Mouse (Mus musculus): ENCODE measurements around the gene Slc25a26. TPM values are rescaled to one million over a fixed set of nuclear protein-coding genes. Genes with fewer than 3 reads are reported as not detected.

Gene Slc25a26
- polyA plus RNA-seq, 1 experiment from 2014 or later = 13.2 TPM

Small RNA genes within 50 kb of the gene (microRNA-seq; reads per million reads assigned to microRNA genes)
- gene Mir7041 = not detected

Other genes with a start within 250 kb of the Slc25a26 start
- gene Magi1, start 216.4 kb upstream of the Slc25a26 start, polyA plus RNA-seq (2015; fragmentation: Nextera tagmentation; extraction: Ambion mirVana) = 6.7 and 7.5 TPM in 2 replicates
- gene Lrig1, start 199.8 kb downstream of the Slc25a26 start, polyA plus RNA-seq (2015; fragmentation: Nextera tagmentation; extraction: Ambion mirVana) = 8.0 and 12.6 TPM in 2 replicates